Mouse (Mus musculus): Measurements from ENCODE around the gene Mvb12b. TPM values are rescaled to one million over a fixed set of nuclear protein-coding genes. Genes with fewer than 3 reads are reported as not detected.

The Mvb12b gene
- total and polyA plus RNA-seq, 2 experiments from 2014 or later, result 82.8 to 141 TPM

DNA sequence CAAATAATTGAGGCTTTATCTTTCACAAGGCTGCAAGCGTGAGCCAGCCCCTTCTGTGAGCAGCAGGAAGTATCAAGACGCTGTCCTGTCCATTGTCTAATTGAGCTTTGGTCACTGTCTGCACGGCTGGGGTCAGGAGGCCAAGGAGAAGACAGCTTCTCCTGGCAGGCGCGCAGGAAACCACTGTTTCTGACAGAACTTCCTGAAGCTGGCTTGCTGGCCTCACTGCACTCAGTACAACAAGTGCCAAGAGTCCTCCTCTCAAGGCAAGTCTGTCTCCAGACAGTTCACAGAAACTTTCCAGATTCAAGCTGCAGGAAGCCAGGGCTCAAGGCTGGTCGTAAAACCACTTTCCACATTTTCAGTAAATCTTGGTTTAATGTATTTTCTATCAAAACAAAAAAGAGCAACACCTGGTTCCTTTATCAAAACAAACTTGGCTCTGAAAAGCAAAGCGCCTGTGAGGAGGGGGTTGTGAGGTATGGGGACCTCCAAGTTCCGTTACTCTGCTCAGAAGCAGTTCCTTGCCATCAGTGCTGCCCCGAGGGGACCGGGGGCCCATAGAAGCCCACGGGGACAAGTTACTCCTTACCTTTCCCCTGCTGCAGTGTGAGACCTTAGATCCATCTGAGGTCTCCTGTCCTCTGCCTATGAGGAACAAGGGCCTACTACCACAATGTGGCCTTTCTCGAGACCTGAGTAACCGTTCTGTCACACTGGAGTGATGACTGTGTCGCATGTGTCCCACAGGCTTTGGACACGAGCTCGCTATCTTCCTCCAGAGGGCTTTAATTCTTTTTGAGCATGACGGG lies 17.2 kb downstream of the Mvb12b start:
- no peaks in the 10 kb centered on the region for H3K9me3 ChIP-seq (ENCODE audit: low read length)
- no peaks in the 10 kb centered on the region for H3K27me3 ChIP-seq (ENCODE audit: insufficient read depth, low read length)
- H3K4me1 ChIP-seq (ENCODE audit: insufficient read depth), result peaks cover 6% of the 10 kb centered on the region; the same call in 1 of the 2 replicates
- H3K4me3 ChIP-seq (ENCODE audit: low read depth, low read length), result no peak overlapping the region
- no peak for ATAC-seq
- no peak overlapping the region for H3K4me2 ChIP-seq (ENCODE audit: low read depth)
- H3K36me3 ChIP-seq (ENCODE audit: insufficient read depth), result peaks cover 33% of the 10 kb centered on the region
- H3K27ac ChIP-seq (ENCODE audit: low read depth, low read length), result peak overlapping the region; percentile 29; the same call in 1 of the 2 replicates
- WGBS, result 68% methylated on average over 17 of the region's 17 CpGs
- DNase-seq, result no peak
- H3K9ac ChIP-seq, result no peak overlapping the region
- no peak for TF ChIP-seq CTCF (IDR thresholded peaks at IDR 0.05; ENCODE audit: low read depth)

DNA sequence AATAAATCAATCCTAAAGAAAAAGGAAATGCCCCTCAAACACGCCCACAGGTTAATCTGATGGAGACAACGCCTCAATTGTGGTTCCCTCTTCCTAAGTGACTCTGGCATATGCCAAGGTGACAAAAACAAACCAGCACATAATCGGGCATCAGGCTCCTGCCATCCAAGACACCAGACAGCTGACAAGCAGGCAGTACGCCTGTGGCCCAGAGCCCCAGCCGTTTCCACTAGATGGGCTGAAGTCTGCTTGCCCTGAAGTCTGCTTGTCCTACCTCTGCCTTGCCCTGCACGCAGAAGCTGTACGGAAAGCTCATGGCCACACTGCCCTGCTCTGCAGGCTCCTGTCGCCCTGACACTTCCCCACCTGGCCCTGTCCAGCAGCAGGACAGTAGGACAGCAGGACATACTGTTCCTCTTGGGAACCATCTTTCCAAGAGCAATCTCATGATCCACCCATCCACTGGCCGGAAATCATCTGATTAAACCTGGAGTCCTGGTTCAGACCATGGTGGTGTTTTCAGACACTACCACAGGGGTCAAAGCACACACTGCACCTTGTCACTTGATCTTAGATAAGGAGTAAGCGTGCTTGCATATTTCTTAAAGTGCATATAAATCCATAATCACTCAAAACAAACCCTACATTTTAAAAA lies 17.9 kb downstream of the Mvb12b start:
- H3K9ac ChIP-seq, result no peak overlapping the region
- TF ChIP-seq CTCF (IDR thresholded peaks at IDR 0.05; ENCODE audit: low read depth), result no peak
- no peak for ATAC-seq
- peak overlapping the region; percentile 40; the same call in 1 of the 2 replicates for H3K27ac ChIP-seq (ENCODE audit: low read depth, low read length)
- H3K4me1 ChIP-seq (ENCODE audit: insufficient read depth), result no peaks in the 10 kb centered on the region
- H3K4me3 ChIP-seq (ENCODE audit: low read depth, low read length), result no peak overlapping the region
- no peak overlapping the region for H3K4me2 ChIP-seq (ENCODE audit: low read depth)
- H3K9me3 ChIP-seq (ENCODE audit: low read length), result no peaks in the 10 kb centered on the region
- 77% methylated on average over 10 of the region's 10 CpGs for WGBS
- peaks cover 33% of the 10 kb centered on the region for H3K36me3 ChIP-seq (ENCODE audit: insufficient read depth)
- H3K27me3 ChIP-seq (ENCODE audit: insufficient read depth, low read length), result no peaks in the 10 kb centered on the region
- no peak for DNase-seq

DNA sequence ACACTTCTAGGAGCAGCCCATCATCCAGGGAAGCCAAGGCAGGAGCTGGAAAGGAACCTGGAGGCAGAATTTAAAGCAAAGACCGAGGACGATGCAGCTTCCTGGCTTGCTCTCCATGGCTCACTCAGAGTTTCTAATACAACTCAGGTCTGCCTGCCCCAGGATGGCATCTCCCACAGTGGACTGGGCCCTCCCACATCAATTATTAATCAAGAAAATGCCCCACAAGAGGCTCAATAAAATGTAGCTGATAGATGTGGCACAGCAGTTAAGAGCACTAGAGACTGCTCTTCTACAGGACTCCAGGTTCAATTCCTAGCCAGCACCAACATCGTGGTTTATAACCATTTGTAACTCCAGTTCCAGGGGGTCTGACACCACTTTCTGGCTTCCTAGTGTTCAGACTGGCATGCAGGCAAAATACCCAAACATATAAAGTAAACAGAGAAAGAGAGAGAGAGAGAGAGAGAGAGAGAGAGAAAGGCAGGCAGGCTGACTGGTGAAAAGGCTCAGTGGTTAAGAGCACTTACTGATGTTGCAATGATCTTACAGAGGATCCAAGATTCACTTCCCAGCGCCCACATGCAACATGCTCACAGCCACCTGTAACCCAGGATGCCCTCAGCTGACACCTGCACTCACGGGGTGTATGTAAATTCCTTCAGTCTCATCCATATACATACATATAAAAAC lies 18.6 kb downstream of the Mvb12b start:
- WGBS, result 80% methylated on average over 5 of the region's 5 CpGs
- no peaks in the 10 kb centered on the region for H3K9me3 ChIP-seq (ENCODE audit: low read length)

DNA sequence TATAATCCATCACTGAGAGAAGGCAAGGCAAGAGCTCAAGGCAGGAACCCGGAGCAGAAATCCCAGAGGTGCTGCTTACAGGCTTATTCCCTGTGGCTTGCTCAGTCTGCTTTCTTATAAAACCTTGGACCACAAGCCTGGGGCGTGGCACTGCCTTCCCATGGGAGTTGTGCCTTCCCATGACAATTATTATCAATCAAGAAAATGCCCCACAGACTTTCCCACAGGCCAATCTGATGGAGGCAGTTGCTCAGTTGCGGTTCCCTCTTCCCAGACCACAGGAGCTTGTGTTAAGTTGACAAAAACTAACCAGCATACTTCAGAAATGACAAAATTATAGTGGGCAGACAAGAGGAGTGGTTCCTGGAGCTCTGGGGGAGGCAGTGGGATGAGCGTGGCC lies 19.4 kb downstream of the Mvb12b start:
- H3K4me2 ChIP-seq (ENCODE audit: low read depth), result no peak overlapping the region
- no peak for TF ChIP-seq CTCF (IDR thresholded peaks at IDR 0.05; ENCODE audit: low read depth)
- WGBS, result 85% methylated on average over 4 of the region's 4 CpGs
- DNase-seq (no peak), ATAC-seq (no peak)
- H3K4me1 ChIP-seq (ENCODE audit: insufficient read depth), result no peaks in the 10 kb centered on the region
- H3K27ac ChIP-seq (ENCODE audit: low read depth, low read length), result no peak overlapping the region
- H3K9me3 ChIP-seq (ENCODE audit: low read length), result no peaks in the 10 kb centered on the region
- H3K27me3 ChIP-seq (ENCODE audit: insufficient read depth, low read length), result no peaks in the 10 kb centered on the region
- H3K4me3 ChIP-seq (ENCODE audit: low read depth, low read length), result no peak overlapping the region
- peaks cover 27% of the 10 kb centered on the region for H3K36me3 ChIP-seq (ENCODE audit: insufficient read depth)
- no peak overlapping the region for H3K9ac ChIP-seq

More for the DNA sequence above, 18.6 kb downstream of the Mvb12b start:
- no peak overlapping the region for H3K4me2 ChIP-seq (ENCODE audit: low read depth)
- no peak overlapping the region for H3K27ac ChIP-seq (ENCODE audit: low read depth, low read length)
- H3K36me3 ChIP-seq (ENCODE audit: insufficient read depth), result peaks cover 33% of the 10 kb centered on the region
- H3K27me3 ChIP-seq (ENCODE audit: insufficient read depth, low read length), result no peaks in the 10 kb centered on the region
- ATAC-seq (no peak), DNase-seq (no peak)
- no peak for TF ChIP-seq CTCF (IDR thresholded peaks at IDR 0.05; ENCODE audit: low read depth)
- no peak overlapping the region for H3K9ac ChIP-seq
- H3K4me3 ChIP-seq (ENCODE audit: low read depth, low read length), result no peak overlapping the region
- H3K4me1 ChIP-seq (ENCODE audit: insufficient read depth), result no peaks in the 10 kb centered on the region

DNA sequence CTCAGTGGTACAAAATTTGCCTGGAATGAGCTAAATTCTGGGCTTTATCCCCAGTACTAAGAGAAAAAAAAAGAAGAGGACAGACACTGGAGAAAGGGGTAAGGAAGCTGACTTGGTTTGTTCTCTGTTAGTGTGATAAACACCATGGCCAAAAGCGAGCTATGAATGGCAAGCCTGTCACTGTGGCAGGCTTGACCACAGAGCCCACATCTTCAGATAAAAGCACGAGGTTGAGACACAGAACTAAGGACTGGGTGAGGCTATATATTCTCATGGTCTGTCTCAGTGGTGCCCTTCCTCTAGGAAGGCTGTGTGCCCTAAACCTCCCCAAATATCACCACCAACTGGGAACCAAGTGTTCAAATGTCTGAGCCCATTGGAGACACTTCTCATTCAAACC lies 31.0 kb downstream of the Mvb12b start:
- Histone ChIP-seq H3K27ac (ENCODE audit: low read depth, low read length) (no peak overlapping the region), H3K4me3 (ENCODE audit: low read depth, low read length) (no peak overlapping the region), H3K4me1 (ENCODE audit: insufficient read depth) (no peaks in the 10 kb centered on the region), H3K4me2 (ENCODE audit: low read depth) (no peak overlapping the region), H3K9ac (no peak overlapping the region), H3K9me3 (ENCODE audit: low read length) (no peaks in the 10 kb centered on the region), H3K36me3 (ENCODE audit: insufficient read depth) (no peaks in the 10 kb centered on the region), H3K27me3 (ENCODE audit: insufficient read depth, low read length) (no peaks in the 10 kb centered on the region)
- WGBS, result 73% methylated on average over 2 of the region's 2 CpGs
- ATAC-seq (no peak), DNase-seq (no peak)
- TF ChIP-seq CTCF (IDR thresholded peaks at IDR 0.05; ENCODE audit: low read depth), result no peak

DNA sequence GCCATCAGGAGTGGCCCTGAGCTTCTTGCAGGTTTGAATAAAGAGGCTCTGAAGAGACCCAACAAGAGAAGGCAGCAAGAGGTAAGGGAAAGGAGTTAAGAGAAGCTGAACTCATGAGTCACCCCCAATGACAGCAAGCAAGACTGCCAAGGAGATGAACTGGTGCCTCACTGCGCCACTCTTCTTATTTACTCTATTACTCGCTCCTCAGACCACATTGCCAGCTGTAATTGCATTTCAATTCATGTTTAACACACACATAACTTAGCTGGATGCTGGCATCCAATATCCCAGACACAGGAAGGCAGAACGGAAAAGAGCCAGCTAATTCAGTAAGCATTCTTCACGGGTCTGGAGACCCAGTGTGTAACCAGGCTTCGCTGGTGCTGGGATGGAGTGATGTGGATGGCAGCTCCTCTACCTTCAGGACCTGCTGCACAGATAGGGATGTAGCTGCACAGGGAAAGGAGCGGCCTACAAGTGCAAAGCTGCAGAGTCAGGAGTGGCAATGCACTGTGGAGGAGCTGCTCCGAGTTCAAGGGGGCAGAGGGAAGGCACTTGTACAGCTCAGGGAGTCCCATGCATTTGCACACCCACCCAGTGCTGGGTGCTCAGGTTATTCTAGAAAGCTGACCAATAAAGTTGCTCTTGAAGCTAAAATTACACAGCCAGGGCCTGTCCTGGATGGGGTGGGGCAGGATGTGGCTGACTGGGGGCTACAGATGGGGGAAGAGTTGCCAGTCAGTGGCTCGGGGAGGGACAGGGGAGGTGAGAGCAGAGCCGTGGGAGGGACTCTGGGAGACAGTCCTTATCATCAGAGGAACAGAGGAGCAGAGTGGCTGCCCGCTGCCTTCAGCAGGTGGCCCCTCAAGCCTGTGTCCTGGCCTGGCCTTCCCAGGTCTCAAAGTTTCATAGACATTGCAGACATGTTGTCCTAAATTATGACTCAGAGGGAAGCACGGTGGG lies 34.5 kb downstream of the Mvb12b start:
- no peaks in the 10 kb centered on the region for H3K9me3 ChIP-seq (ENCODE audit: low read length)
- DNase-seq (no peak), ATAC-seq (no peak)
- H3K4me1 ChIP-seq (ENCODE audit: insufficient read depth), result no peaks in the 10 kb centered on the region
- no peak for TF ChIP-seq CTCF (IDR thresholded peaks at IDR 0.05; ENCODE audit: low read depth)
- H3K27me3 ChIP-seq (ENCODE audit: insufficient read depth, low read length), result no peaks in the 10 kb centered on the region
- no peak overlapping the region for H3K27ac ChIP-seq (ENCODE audit: low read depth, low read length)
- no peak overlapping the region for H3K9ac ChIP-seq
- H3K4me3 ChIP-seq (ENCODE audit: low read depth, low read length), result no peak overlapping the region
- no peak overlapping the region for H3K4me2 ChIP-seq (ENCODE audit: low read depth)
- H3K36me3 ChIP-seq (ENCODE audit: insufficient read depth), result no peaks in the 10 kb centered on the region
- WGBS, result 73% methylated on average over 11 of the region's 11 CpGs

Measured in forebrain, postnatal 0 days (tissue).